Mouse (Mus musculus): ENCODE results near the gene Tk1. TPM values are rescaled to one million over a fixed set of nuclear protein-coding genes. Genes with fewer than 3 reads are reported as not detected.
"Not testable (repeated sequence)": the region's sequence is repeated elsewhere in the genome, so short reads cannot be mapped to it uniquely, and the experiment has no call there.

Gene Tk1
- total RNA-seq, 2 experiments from 2014 or later = 1.3 to 1.4 TPM

DNA sequence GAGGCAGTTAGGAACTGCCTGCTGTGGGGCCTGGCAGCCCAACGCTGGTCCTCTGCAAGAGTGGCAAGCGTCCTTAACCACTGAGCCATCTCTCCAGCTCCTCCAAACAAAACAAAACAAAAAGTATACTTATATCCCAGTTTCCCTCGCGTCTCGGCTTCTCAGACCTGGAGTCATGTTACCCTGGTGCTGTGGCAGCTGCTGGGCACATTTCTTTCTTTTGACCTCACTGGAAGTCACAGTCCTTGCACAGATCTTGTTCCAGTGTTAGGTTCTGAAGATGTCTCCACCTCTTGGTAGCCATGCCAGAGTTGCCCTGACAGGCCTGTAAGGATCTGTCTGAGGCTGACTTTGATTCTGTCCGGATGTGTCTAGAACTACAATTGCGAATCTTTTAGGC, 24.2 kb downstream of the Tk1 start:
- intact Hi-C loops (cut with DNase I) = no loop called here
- no peak for DNase-seq (ENCODE audit: low spot score in 2 of 2)

DNA sequence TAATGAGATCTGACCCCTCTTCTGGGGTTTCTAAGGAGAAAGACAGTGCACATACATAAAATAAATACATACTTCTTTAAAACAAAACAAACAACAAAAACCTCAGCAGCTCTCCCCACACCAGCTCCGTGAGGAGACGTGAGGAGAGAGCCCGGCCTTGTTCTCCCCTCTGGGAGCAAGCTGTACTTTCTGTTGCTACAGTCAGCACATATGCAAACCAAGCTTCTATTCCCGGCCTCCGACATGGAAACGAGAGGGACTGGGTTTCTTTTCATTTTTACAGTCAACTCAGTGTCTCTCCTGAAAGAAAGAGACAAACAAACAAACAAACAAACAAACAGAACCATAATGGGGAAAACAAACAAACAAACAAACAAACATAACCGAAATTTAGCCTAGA, 25.9 kb downstream of the Tk1 start:
- no peak for DNase-seq (ENCODE audit: low spot score in 2 of 2)
- intact Hi-C loops (cut with DNase I) = no loop called here

DNA sequence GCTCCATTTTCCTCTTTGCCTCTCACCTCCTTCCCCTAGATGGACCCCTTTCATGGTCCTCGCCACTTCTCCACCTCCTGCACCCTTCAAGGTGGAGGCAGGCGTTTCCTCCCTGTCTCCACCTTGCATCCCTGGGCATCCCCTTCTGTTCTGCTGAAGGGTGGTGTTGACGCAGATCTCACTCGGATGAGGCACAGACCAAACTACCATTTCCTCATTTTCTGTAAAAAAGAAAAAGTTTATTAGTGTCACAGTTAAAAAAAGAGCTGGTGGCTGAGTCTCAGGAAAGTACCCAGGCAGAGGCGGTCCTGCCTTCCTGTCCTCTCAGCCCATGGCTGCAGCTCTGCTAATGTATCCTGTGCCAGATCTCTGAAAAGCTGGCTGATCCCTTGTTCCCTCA, 26.7 kb downstream of the Tk1 start:
- intact Hi-C loops (cut with DNase I) = no loop called here
- DNase-seq (ENCODE audit: low spot score in 2 of 2) = no peak

DNA sequence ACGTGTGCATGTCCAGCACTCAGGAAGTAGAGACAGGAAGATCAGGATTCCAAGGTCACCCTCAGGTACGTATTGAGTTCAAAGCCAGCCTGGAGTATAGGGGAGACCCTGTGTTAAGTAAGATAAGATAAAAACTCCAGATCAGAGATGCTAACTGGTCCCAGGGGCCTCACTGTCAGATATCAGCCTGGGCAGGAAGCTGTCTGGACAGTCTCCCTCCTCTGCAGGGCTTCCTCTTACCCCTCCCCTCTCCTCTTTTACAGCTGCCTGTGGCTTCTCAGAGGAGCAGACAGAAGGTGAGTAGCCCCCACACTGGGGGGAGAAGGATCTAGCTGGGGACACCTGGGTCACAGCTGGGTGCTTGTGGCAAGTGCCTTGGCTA, 27.7 kb downstream of the Tk1 start:
- no peak for DNase-seq (ENCODE audit: low spot score in 2 of 2)
- intact Hi-C loops (cut with DNase I) = no loop called here

DNA sequence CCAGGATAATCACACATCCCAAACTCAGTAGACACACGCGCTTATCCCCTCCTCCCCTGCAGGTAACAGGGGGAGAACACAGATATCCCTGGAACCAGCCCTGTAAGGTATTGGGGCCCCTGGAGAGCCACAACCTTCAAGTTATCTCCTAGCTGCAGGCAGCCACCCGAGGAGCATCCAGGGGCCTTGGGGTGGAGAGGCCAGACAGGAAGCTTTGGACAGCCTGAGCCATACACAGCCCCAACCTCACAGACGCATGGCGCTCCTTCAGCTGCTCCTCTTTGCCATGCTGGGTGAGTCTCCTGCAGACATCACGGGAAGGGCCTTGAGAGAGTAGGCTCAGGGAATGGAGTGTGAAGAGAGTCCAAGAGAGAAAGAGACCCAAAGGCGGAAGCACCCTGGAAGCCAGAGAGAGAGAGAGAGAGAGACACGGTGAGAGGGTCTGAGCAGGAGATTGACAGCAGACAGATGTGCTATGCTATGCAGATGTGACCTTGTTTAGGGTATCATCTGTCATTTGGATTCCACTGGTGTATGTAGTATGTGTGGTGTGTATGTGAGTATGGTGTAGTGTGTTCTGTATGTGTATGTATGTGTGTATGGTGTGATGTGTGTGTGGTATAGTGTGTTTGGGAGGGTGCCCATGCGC, 28.3 kb downstream of the Tk1 start, which contains the start of gene 6030468B19Rik:
6030468B19Rik (plus strand) TSS at position 150 of the 649 bp plus-strand sequence.
- intact Hi-C loops (cut with DNase I) = no loop called here
- no peak for DNase-seq (ENCODE audit: low spot score in 2 of 2)

DNA sequence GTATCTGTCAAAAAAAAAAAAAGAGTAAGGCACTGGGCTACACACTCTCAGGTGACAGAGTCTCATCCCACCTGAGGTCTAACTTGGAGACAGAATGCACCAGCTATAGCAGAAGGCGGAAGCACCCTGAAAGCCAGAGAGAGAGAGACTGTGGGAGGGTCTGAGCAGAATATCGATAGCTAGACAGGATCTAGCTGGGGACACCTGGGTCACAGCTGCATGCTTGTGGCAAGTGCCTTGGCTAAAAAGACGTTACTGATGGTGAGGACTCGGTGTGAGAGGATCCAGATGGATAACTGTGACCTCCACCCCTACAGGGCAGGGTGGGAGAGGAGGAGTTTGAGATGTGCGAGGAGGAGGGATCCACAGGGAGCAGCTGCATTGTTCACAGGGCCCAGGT, 28.9 kb downstream of the Tk1 start:
- intact Hi-C loops (cut with DNase I) = no loop called here
- DNase-seq (ENCODE audit: low spot score in 2 of 2) = no peak

DNA sequence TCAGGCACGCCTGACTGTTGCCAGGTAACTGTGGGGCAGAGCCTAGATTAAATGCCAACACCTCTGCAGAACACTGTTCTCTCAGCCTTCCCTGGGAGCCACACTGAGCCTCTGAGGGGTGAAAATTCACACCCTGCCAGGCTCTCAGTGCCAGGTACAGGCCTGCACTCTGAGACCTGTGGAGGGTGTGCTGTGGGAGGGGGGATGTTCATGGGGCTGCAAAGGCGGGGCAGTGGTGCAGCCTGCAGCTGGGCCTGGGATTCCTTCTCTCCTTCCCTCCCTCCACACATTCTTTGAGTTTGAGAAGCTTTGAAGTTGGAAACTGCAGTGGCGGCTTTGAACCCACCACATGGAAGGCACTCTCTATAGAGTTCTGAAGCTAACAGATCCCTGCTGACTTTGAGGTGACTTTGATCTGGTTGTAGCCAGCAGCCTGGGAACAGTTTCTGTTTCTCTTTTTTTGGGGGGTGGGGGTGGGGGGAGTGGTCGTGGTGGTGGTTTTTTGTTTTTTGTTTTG, 31.8 kb downstream of the Tk1 start:
- intact Hi-C loops (cut with DNase I) = no loop called here
- DNase-seq (ENCODE audit: low spot score in 2 of 2) = no peak

DNA sequence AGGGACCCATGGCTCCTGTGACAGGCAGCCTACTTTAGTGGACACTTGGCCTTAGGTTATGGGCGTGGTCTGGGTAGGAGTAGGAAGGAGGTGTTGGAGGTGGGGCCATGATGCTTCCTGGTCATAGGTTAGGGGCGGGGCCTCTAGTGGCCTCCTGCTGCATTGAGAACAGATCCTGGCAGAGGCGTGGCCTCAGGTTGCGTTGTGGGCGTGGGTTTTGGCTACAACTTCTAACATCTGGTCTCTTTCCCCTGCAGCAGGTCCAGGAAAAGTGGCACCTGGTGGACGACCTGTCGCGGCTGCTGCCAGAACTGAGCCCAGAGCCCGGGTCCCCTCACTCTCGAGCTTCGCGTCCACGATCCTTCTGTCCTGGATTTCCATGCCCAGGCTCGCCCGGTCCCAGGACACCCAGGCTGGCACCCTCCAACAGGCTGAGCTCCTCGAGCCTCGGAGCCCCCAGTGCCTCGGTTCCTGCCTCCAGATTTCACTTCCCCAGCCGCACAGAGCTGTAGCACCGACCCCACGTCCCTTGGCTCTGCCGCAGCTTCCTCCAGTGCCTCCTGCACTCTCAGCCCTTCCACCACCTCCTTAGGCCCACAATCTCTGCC, 33.5 kb downstream of the Tk1 start:
- no peak for DNase-seq (ENCODE audit: low spot score in 2 of 2)
- intact Hi-C loops (cut with DNase I) = no loop called here

DNA sequence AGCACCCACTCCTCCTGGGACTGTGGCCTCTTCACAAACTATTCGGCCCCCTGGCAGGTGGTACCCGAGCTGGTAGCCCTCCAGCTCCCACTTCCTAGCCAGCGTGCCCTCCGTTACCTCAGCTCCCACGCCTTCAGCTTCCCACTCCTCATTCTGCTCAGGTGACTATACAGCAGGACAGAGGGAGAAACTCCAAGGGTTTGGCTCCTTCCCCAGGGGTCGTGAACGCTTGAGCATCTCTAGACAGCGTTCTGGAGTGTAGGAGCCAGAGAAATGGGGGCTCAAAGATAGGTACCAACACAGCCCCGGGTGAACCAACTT, 34.5 kb downstream of the Tk1 start:
- DNase-seq (ENCODE audit: low spot score in 2 of 2) = no peak
- intact Hi-C loops (cut with DNase I) = loop anchor here (2.0 kb wide), 1 partner anchor 33 kb away; the partner anchor contains the start of gene Afmid

DNA sequence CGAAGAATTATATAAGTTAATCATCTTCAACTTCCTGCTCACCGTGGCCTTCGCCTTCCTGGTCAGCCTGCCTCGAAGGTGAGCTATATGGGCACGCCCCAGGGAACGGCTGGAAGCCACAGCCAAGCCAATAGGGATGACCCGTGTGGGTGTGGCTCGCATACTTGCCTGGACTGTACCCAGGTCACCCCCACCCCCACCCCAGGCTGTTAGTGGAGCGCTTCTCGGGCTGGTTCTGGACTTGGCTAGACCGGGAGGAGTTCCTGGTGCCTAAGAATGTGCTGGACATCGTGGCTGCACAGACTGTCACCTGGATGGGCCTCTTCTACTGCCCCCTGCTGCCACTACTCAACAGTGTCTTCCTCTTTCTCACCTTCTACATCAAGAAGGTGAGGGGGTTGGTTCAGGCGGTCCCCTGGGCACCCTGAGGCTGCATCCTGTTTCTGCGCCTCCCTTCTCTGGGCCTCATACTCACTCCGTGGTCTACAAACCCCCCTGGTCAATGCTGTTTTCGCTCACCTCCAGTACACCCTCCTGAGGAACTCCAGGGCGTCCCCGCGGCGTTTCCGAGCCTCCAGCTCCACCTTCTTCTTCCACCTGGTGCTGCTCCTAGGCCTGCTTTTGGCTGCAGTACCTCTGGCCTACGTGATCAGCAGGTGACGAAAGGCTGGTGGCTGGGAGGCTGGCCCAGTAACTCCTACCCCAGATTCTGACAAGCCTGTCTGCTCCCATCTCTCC, 35.0 kb downstream of the Tk1 start:
- intact Hi-C loops (cut with DNase I) = loop anchor here (2.0 kb wide), 1 partner anchor 34 kb away; the partner anchor contains the start of gene Afmid
- no peak for DNase-seq (ENCODE audit: low spot score in 2 of 2)

DNA sequence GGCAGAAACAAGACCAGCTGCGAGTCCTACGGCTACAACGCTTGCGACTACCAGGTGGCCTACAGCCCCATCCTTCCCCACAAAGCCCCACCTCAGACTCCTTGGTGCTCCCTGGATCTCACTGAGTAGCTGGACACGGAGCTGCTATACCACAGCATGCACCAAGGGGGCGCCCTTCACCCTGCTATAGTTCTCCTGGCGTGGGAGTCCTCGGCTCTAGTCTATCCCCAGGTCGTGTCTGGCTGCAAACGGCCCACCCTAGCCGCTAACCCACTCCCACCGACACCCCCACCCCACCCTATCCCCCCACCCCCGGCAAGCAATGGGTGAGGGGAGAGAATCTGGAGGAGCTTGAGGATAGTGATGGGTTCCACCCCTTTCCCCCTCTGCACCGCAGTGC, 35.6 kb downstream of the Tk1 start:
- DNase-seq (ENCODE audit: low spot score in 2 of 2) = peak; percentile 64 to 77
- intact Hi-C loops (cut with DNase I) = loop anchor here (2.0 kb wide), 1 partner anchor 35 kb away; the partner anchor contains the start of gene Afmid

DNA sequence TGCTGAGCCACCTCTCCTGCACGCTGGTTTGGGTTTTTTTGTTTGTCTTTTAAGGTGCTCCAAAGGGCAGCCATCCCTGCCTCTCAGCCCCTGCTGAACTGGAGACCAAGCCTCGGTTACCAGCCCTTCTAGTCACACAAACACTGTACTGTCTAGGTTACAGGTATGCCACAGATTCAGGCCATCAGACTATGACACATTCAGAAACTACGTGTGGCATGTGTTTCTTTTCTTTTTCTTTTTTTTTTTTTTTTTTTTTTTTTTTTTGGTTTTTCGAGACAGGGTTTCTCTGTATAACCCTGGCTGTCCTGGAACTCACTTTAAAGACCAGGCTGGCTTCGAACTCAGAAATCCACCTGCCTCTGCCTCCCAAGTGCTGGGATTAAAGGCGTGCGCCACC, 37.4 kb downstream of the Tk1 start:
- intact Hi-C loops (cut with DNase I) = loop anchor here (5.0 kb wide), 1 partner anchor 76 kb away; no protein-coding TSS in a partner anchor

DNA sequence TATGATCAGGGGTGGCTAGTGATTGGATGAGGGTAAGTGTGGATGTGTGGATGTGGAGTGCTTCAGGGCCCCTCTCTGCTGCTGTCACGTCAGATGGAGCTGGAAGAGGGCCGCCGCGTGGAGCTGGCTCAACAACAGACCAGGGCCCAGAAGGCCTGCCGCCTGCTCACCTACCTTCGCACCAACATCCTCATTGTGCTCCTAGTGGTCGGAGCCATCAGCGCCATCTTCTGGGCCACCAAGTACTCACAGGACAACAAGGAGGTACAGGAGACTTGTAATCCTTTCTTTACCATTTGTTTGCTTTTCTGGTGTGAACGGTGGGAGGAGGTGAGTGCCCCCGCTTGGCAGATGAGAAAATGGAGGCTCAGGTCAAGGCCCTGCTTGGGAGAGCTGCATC, 39.6 kb downstream of the Tk1 start:
- no peak for DNase-seq (ENCODE audit: low spot score in 2 of 2)
- intact Hi-C loops (cut with DNase I) = loop anchor here (5.0 kb wide), 1 partner anchor 74 kb away; no protein-coding TSS in a partner anchor

More for the DNA sequence above, 37.4 kb downstream of the Tk1 start:
- not testable (repeated sequence) for DNase-seq (ENCODE audit: low spot score in 2 of 2)

DNA sequence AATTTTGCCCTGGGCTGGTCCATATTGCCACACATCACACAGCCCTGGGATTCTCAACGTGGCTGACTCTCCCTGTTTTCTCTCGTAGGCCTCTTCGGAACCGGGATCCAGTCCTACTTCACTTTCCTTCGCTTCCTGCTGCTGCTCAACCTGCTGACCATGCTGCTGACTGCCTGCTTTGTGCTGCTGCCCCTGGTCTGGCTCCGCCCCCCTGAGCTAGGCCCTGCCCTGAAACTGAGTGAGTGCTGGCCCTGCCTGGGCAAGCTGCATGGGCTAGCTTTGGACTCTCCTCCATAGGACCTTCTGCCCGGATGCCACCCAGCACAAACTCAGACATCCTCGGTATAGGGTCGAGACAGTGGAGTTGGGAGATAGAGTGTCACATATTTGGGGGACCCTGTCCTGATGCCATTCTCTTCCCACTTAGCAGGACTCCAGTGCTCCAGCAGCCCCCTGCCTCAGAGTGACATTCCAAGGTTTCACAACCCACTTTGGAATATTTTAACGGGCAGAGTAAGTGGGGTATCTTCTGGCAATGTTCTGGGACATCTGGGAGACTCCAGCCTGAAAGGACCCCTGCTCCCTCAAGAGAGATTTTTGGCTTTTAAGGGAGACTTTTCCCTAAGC, 42.1 kb downstream of the Tk1 start:
- DNase-seq (ENCODE audit: low spot score in 2 of 2) = no peak
- intact Hi-C loops (cut with DNase I) = no loop called here

DNA sequence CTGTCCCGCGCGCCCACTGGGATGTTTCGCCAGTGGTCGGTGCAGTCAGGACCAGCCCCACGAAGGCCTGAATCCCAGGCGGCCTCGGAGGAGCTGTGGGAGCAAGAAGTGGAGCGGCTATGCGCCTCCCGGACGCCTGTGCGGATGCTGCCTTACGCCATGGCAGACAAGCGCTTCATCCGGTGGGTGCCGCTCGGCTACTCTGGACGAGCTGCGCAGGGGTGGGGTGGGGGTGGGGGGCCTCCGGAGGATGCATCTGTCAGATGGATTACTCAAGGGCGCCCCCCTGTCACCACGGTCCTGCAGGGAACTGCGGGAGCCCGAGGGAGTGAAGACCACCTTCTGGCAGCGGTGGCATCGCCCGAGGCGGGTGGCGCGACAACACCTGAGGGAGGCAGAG, 42.8 kb downstream of the Tk1 start:
- intact Hi-C loops (cut with DNase I) = no loop called here

DNA sequence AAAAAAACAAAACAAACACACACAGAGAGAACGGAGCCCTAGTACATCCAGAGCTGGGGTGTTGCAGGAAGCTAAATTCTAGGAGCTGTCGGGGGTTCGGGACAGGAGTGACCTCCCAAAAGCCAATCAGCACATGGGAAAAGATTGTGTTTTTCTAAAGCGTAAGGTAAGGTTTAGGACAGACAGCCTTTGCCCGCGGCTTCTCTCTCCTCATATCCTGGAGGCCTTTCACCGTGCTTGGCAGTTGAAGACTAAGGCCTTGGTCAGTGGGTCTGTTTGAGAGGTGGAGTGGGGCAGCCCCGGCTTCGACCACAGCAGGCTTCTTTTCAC, 43.2 kb downstream of the Tk1 start:
- intact Hi-C loops (cut with DNase I) = no loop called here
- no peak for DNase-seq (ENCODE audit: low spot score in 2 of 2)

More for the DNA sequence above, 42.8 kb downstream of the Tk1 start:
- peak; percentile 71 to 75 for DNase-seq (ENCODE audit: low spot score in 2 of 2)

DNA sequence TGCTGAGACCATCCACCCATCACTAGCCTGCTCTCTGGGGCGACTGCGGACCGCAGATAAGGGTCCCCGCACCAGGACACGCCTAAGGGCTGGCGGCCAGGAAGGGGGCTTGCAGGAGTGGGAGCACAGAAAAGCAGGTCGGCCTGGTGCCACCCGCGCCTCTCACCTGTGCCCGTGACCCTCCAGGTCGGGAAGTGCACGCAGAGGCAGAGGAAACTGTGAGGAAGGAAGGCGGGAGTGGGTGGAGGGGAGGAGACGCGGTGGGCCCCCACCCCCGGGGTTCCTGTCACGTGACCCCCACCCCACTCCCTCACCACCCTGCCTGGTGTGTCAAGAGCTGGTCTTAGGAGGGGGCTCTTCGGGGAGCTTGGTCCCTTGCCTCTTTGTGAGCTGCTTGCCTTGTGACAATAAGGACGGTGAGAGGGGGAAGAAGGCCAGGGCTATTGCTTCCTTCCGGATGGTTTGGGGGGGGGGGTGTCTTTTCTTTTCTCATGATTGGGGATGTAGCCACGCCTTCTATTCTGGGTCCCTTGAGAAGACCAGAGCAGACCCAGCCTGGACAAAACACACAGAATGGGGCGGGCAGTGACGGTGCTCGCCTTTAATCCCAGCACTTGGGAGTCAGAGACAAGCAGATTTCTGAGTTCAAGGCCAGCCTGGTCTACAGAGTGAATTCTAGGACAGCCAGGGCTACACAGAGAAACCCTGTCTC, 43.7 kb downstream of the Tk1 start, which contains the start of the genes Tmc8 and Tmc6:
Tmc8 (plus strand) TSS at position 84 of the 712 bp plus-strand sequence.
Tmc6 (minus strand) TSS at position 206 of the 712 bp plus-strand sequence.
- intact Hi-C loops (cut with DNase I) = no loop called here
- no peak for DNase-seq (ENCODE audit: low spot score in 2 of 2)

DNA sequence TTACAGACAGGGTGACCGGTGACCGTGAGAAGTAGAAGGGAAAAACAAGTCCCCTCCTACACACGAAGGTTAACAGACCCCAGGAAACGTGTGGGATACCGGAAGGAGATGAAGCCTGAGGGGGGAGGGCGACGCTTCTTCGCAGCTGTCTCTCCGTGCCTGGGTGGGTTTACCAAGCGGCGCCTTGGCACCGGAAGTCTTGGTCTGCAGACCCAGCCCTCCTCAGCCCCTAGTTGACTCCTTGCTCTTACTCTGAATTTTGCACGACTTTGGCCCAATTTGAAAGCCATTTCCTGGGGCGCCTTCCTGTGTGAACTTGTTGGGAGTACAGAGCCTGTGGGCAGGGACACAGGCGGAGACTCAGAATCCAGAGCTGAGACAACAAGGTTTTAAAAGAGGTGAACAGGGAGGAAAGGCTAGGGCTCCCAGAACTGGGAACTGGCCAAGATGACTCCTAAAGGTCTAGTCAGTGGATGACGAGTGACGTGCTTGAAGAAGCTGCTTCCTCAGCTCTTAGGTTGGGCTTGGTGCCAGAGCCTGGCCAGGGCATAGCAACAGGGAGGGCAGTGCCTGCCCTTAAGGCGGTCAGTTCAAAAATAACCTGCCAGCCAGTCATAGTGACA, 44.6 kb downstream of the Tk1 start:
- intact Hi-C loops (cut with DNase I) = no loop called here
- DNase-seq (ENCODE audit: low spot score in 2 of 2) = peak in 1 of 2 experiments; percentile 48

DNA sequence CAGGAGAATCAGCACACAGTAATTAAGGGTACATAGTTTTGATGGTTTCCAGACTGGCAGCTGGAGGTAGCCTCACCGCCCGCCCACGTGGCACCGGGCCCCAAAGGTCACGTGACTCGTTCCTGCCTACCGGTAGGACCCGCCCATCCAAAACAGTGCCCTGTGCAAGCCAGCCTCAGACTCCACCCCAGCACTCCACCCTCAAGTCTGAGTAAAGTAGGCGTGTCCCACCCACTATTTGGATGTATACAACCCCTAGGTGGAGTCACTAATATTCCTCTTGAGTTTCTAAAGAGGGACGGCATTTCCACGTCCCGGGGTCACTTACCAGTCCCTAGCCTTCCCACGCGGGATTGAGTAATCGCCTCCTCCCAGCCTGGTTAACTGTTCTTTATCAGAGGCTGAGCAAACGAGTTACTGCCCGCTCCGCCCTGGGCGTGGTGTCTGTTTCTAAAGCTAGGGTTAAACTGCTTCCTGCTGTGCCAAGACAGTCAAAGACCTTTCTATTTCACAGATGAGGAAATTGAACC, 45.2 kb downstream of the Tk1 start:
- DNase-seq (ENCODE audit: low spot score in 2 of 2) = no peak
- intact Hi-C loops (cut with DNase I) = no loop called here

Measured in left cerebral cortex, postnatal 14 days (tissue).